Mouse (Mus musculus): ENCODE results near the gene Uxs1. TPM values are rescaled to one million over a fixed set of nuclear protein-coding genes. Genes with fewer than 3 reads are reported as not detected.

Gene Uxs1
- polyA plus RNA-seq, 1 experiment from 2014 or later, result 24.9 TPM

DNA sequence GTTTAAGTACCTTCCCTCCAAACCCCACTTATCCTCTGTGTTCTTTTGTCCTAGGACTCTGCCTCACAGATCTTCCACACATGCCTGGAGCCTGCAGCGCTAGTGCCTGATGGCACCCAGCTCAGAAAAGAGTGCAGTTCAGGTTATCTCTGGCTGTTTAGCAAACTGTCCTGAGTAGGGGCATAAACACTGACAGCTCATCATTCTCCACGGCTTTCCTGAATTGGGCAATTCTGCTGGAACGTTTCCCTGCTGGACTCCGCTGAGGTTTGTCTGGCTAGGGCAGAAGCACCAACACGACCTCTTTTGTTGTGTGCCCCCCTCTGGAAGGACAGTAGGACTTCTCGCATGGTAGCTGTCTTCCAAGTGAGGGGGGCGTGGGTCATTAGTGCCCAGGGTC, 109.6 kb downstream of the Uxs1 start:
- H3K9ac ChIP-seq, result no peak overlapping the region
- ATAC-seq (ENCODE audit: insufficient number of reproducible peaks, insufficient read depth, low FRiP score, low TSS enrichment), result no peak
- no peaks in the 10 kb centered on the region for H3K36me3 ChIP-seq
- no peaks in the 10 kb centered on the region for H3K27me3 ChIP-seq
- no peak overlapping the region for H3K4me2 ChIP-seq (replicated peaks)
- no peaks in the 10 kb centered on the region for H3K4me1 ChIP-seq
- 72% methylated on average over 7 of the region's 7 CpGs for WGBS
- no peak overlapping the region for H3K4me3 ChIP-seq
- H3K27ac ChIP-seq, result no peak overlapping the region
- H3K9me3 ChIP-seq, result no peaks in the 10 kb centered on the region

DNA sequence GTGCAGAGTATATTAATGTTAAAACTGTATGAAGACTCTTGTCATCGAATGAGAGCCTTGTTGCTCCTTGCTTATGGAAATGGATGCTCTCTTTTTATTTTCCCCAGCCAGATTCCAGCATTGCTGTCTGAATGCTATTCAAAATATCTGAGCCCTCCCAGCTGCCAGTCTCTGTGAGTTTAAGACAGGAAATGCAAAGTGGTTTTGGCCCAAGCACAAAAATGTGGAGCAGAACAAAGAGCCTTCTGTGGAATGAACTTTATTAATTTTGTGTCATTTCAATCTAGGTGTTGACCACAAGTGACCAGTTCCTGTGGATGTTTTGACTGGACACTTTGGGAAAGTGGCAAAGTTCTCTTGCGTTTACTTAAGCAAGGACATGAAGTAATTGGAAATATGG, 112.8 kb downstream of the Uxs1 start:
- 86% methylated on average over 2 of the region's 2 CpGs for WGBS
- Histone ChIP-seq H3K9me3 (no peaks in the 10 kb centered on the region), H3K36me3 (no peaks in the 10 kb centered on the region), H3K4me1 (no peaks in the 10 kb centered on the region), H3K9ac (no peak overlapping the region), H3K4me2 (replicated peaks) (no peak overlapping the region), H3K4me3 (no peak overlapping the region), H3K27me3 (no peaks in the 10 kb centered on the region), H3K27ac (no peak overlapping the region)
- no peak for ATAC-seq (ENCODE audit: insufficient number of reproducible peaks, insufficient read depth, low FRiP score, low TSS enrichment)

DNA sequence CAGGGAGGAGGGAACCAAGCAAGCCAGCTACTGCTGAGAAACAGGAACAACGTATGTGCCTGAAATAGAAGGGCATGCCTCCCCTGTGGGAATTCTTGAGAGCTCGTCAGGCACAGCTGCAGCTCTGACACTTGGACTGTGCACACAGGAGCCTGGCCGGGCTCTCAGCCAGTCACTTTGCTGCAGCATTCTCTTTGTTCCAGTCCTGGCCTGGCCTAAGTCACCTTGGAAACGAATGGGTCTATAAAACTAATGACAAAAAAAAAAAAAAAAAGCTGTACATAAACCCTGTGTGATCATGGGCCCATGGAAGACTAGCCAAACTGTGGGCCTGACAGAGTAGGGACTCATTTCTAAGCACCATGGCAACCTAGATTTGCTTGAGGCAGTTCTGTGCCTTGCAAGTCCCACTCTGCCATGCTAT, 129.0 kb downstream of the Uxs1 start:
- Histone ChIP-seq H3K9ac (no peak overlapping the region), H3K4me1 (peaks cover 20% of the 10 kb centered on the region), H3K4me3 (no peak overlapping the region), H3K27me3 (no peaks in the 10 kb centered on the region), H3K27ac (peak overlapping the region; percentile 50), H3K9me3 (no peaks in the 10 kb centered on the region), H3K36me3 (no peaks in the 10 kb centered on the region), H3K4me2 (replicated peaks) (no peak overlapping the region)
- 8% methylated on average over 4 of the region's 4 CpGs for WGBS
- ATAC-seq (ENCODE audit: insufficient number of reproducible peaks, insufficient read depth, low FRiP score, low TSS enrichment), result peak; percentile 58; the same call in 1 of the 2 replicates

Other genes with a start within 250 kb of the Uxs1 start
- 0.69 and 1.5 TPM in 2 replicates for gene 1500015O10Rik, start 97.2 kb downstream of the Uxs1 start, polyA plus RNA-seq (2016; fragmentation: Nextera tagmentation; extraction: Ambion mirVana)
- 67.0 and 67.8 TPM in 2 replicates for gene Tpp2, start 105.8 kb upstream of the Uxs1 start, polyA plus RNA-seq (2016; fragmentation: Nextera tagmentation; extraction: Ambion mirVana)
- gene Mettl21c, start 192.2 kb upstream of the Uxs1 start, polyA plus RNA-seq (2016; fragmentation: Nextera tagmentation; extraction: Ambion mirVana), result 0.61 and 0.87 TPM in 2 replicates
- gene Gm8251, start 234.1 kb upstream of the Uxs1 start, polyA plus RNA-seq (2016; fragmentation: Nextera tagmentation; extraction: Ambion mirVana), result 0.03 and 0.06 TPM in 2 replicates